Comparison of ENCODE assay signal across 26 mouse cellular contexts in genomic region chr3:51206521-51206920, GRCm38 (mm10). TPM values are rescaled to one million over a fixed set of nuclear protein-coding genes. Genes with fewer than 3 reads are reported as not detected.
DNase-seq lines count a peak whose midpoint lies in the region; ATAC-seq lines count a peak whose summit lies in the region.
"Had no signal": no experiment of that assay in that cellular context is flagged by ENCODE, and none has a peak within 500 bp of the region (broad histone marks: within the 10 kb centered on the region; RNA-seq: fewer than 3 reads in every experiment).

No protein-coding gene starts in this region.

- H3K36me3 ChIP-seq in kidney, embryonic 14.5 days (ENCODE audit: control insufficient read depth, insufficient read depth, low read length): no peaks in the 10 kb centered on the region
- H3K36me3 ChIP-seq in neural tube, embryonic 14.5 days (ENCODE audit: control insufficient read depth, insufficient read depth, low read length): no peaks in the 10 kb centered on the region
- H3K36me3 ChIP-seq: heart, embryonic 12.5 days; neural tube, embryonic 12.5 days; stomach, embryonic 15.5 days had no signal

- H3K9ac ChIP-seq in kidney, embryonic 14.5 days (ENCODE audit: low read depth, low read length): no peak overlapping the region
- H3K9ac ChIP-seq in neural tube, embryonic 14.5 days (replicated peaks; ENCODE audit: low read depth, low read length): no peak overlapping the region
- H3K9ac ChIP-seq: heart, embryonic 12.5 days; liver, embryonic 14.5 days; lung, embryonic 14.5 days; neural tube, embryonic 12.5 days; stomach, embryonic 15.5 days had no signal

- DNase-seq in kidney, adult 9 months: no peak
- DNase-seq in forelimb bud, embryonic 11.5 days (ENCODE audit: low read depth, low spot score): peak; percentile 73
- peak; percentile 41 for DNase-seq in hindlimb bud, embryonic 11.5 days (ENCODE audit: extremely low spot score, low read depth, low spot score)
- no peak for DNase-seq in spleen, adult 18-20 months
- DNase-seq: adrenal gland, postnatal 25 days; B cell, adult 2 months; cerebellum, adult 11-12 months; cerebellum, adult 9-11 months; gastrocnemius, adult 2 months; heart, adult 2 months; kidney, postnatal 14 days; layer of hippocampus, adult 9-11 months; liver; lung, embryonic 14.5 days; retina, postnatal 1 day; right cerebral cortex, postnatal 14 days had no signal

- no peak overlapping the region for H3K4me3 ChIP-seq in kidney, embryonic 14.5 days (ENCODE audit: low read length)
- no peak overlapping the region for H3K4me3 ChIP-seq in neural tube, embryonic 14.5 days (ENCODE audit: low read depth, low read length)
- H3K4me3 ChIP-seq: gastrocnemius, adult 2 months; heart, adult 2 months; heart, embryonic 12.5 days; neural tube, embryonic 12.5 days; stomach, embryonic 15.5 days had no signal

- peak; percentile 22; the same call in 1 of the 2 replicates for ATAC-seq in kidney, embryonic 14.5 days (ENCODE audit: low FRiP score, low TSS enrichment)
- peak; percentile 58; the same call in 1 of the 2 replicates for ATAC-seq in neural tube, embryonic 14.5 days (ENCODE audit: low read depth)
- ATAC-seq: forebrain, embryonic 14.5 days; intestine, postnatal 0 days; midbrain, embryonic 16.5 days had no signal

- no peaks in the 10 kb centered on the region for H3K4me1 ChIP-seq in kidney, embryonic 14.5 days (ENCODE audit: control insufficient read depth, insufficient read depth, low read length)
- H3K4me1 ChIP-seq in neural tube, embryonic 14.5 days (ENCODE audit: control insufficient read depth, insufficient read depth, low read length): no peaks in the 10 kb centered on the region
- H3K4me1 ChIP-seq: neural tube, embryonic 12.5 days had no signal

- H3K4me2 ChIP-seq in kidney, embryonic 14.5 days (replicated peaks; ENCODE audit: low read depth, low read length): no peak overlapping the region
- no peak overlapping the region for H3K4me2 ChIP-seq in neural tube, embryonic 14.5 days (ENCODE audit: low read depth, low read length)
- H3K4me2 ChIP-seq: heart, embryonic 12.5 days; lung, embryonic 14.5 days; midbrain, embryonic 11.5 days; neural tube, embryonic 12.5 days; stomach, embryonic 15.5 days had no signal

- WGBS in kidney, embryonic 14.5 days: 40% methylated on average over 7 of the region's 7 CpGs
- 66% methylated on average over 7 of the region's 7 CpGs for WGBS in neural tube, embryonic 14.5 days

- H3K27me3 ChIP-seq in kidney, embryonic 14.5 days (ENCODE audit: control insufficient read depth, insufficient read depth, low read length): no peaks in the 10 kb centered on the region
- no peaks in the 10 kb centered on the region for H3K27me3 ChIP-seq in neural tube, embryonic 14.5 days (ENCODE audit: control insufficient read depth, insufficient read depth, low read length)
- H3K27me3 ChIP-seq: heart, embryonic 12.5 days; neural tube, embryonic 12.5 days; stomach, embryonic 15.5 days had no signal

- H3K9me3 ChIP-seq in kidney, embryonic 14.5 days (ENCODE audit: control insufficient read depth, low read length): peaks cover 2% of the 10 kb centered on the region; the same call in 1 of the 2 replicates
- H3K9me3 ChIP-seq in neural tube, embryonic 14.5 days (ENCODE audit: control insufficient read depth, low read length): no peaks in the 10 kb centered on the region
- H3K9me3 ChIP-seq: neural tube, embryonic 12.5 days; stomach, embryonic 15.5 days had no signal

- no peak overlapping the region for H3K27ac ChIP-seq in kidney, embryonic 14.5 days (ENCODE audit: low read depth, low read length)
- no peak overlapping the region for H3K27ac ChIP-seq in neural tube, embryonic 14.5 days (ENCODE audit: low read depth, low read length)
- H3K27ac ChIP-seq: gastrocnemius, adult 2 months; heart, adult 2 months; liver, embryonic 14.5 days; neural tube, embryonic 12.5 days; stomach, embryonic 15.5 days had no signal

RNA-seq across cellular contexts. Expression of gene Noct, which starts 17.7 kb away (rescaled TPM):
- polyA plus RNA-seq in kidney, embryonic 14.5 days (2014; fragmentation: Nextera tagmentation; extraction: Ambion mirVana): 8.0 and 10.4 TPM in 2 replicates
- 36.6 and 42.4 TPM in 2 replicates for polyA plus RNA-seq in neural tube, embryonic 14.5 days (2014; fragmentation: Nextera tagmentation; extraction: Ambion mirVana)

Comparison
In these comparisons a context has a peak if more than half of its experiments do, and no peak if none do; other contexts are left out.
1. DNase-seq: peak in forelimb bud, embryonic 11.5 days (single experiment) and hindlimb bud, embryonic 11.5 days (single experiment); none in kidney, adult 9 months (single experiment) and spleen, adult 18-20 months (0 of 2).